Mouse (Mus musculus) layer of hippocampus, adult 6 months (tissue): Measurements from ENCODE around the gene Zfp580. TPM values are rescaled to one million over a fixed set of nuclear protein-coding genes. Genes with fewer than 3 reads are reported as not detected.

Source experiments
- long read RNA-seq, 2 experiments: library from polyadenylated mRNA; unstranded; transcript quantifications; one replicate each; pipeline ENCODE4 v2.0.0; 2019 to 2020
- polyA plus RNA-seq: library from polyadenylated mRNA; unstranded; fragments of <200 nt; fragmentation: Nextera tagmentation; gene quantifications from 2 replicates; pipeline ENCODE4 v1.2.3, GENCODE M21; 2021

Gene Zfp580
- 4.2 and 4.7 TPM in 2 replicates for polyA plus RNA-seq
- long read RNA-seq, experiment 1, partial matches to known transcripts, result 4 of 7 reads
- long read RNA-seq, experiment 1, other reads (novel, unspliced or antisense), result 2 of 7 reads
- long read RNA-seq, experiment 2, transcript Zfp580-201 (2 exons, 1,096 nt), result major isoform, 13 of 14 reads
- long read RNA-seq, experiment 2, partial matches to known transcripts, result 0 of 14 reads
- long read RNA-seq, experiment 2, other reads (novel, unspliced or antisense), result 1 of 14 reads

GRCm38 (mm10) chr7:5051193-5052192 is at the start of gene Zfp580:
TSS of gene Zfp580 (plus strand) at chr7:5051538.

GRCm38 (mm10) chr7:5014251-5015117 is 36.9 kb upstream of the Zfp580 start, which contains the start of the genes Zfp524 and Fiz1:
TSS of gene Zfp524 (plus strand) at chr7:5014415.
TSS of gene Fiz1 (minus strand) at chr7:5014697.

DNA sequence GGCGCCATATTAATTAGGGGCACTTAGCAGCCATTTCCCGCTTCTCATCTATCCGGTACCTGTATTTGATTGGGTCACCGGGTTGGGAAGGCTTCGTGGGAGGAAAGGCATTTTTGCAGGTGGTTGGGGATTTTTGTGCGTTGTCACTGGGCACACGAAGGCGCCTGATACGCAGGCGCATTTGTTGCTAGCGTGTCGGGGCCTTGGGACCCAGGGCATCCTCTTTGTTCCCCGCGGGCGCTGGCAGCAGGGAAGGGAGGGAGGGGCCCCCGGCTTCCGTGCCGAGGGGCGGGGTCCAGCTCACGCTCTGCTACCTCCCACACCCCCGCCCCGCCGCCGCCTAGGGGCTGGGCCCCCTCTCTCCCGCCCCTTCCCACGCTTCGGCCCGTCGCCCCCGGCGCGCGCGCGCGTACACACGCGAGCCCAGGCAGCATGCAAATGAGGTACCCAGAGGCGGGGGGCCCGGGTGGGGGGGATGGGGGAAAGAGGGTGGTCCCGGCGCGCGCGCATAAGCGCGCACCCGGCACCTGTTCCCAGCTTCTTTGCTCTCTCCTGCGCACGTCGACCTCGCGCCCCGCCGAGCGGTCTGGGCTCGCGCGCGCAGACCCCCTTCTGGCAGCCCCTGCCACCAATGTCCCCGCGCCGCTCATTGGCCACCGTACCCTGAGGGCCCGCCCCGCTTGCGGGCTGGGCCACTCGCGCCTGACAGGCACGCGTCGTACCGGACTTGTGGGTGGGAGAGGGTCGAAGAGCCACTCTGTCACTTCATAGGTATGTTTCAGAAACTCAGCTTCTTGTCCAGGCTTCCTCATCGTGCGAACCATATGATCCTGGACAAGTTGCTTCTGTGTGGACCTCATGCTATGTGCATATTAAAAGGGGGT is 36.0 kb upstream of the Zfp580 start, which contains the start of gene Gm44973:
Gm44973 (plus strand) TSS at position 379 of the 884 bp plus-strand sequence.

GRCm38 (mm10) chr7:5020000-5020681 is 31.2 kb upstream of the Zfp580 start, which contains the start of the genes Zfp865 and Ccdc106:
TSS of gene Zfp865 (plus strand) at chr7:5020376.
TSS of gene Ccdc106 (plus strand) at chr7:5020553.

DNA sequence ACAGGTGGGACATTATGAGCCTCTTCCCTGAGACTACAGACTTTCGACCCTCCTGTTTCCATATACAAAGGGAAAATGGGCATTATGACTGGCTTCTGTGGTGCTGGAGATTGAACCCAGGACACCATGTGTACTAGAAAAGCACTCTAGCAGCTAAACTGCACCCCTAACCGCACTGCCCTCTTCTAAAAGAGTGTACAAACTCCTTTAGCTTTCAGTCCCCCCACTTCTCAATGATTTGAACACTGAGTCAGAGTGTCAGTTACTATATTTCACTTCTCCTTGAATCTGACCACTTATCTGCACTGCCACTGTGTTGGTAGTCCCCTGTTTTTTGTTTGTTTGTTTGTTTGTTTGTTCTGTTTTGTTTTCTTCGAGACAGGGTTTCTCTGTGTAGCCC is 17.5 kb upstream of the Zfp580 start, which contains the start of gene 4632433K11Rik:
4632433K11Rik (plus strand) TSS at position 301 of the 400 bp plus-strand sequence.

DNA sequence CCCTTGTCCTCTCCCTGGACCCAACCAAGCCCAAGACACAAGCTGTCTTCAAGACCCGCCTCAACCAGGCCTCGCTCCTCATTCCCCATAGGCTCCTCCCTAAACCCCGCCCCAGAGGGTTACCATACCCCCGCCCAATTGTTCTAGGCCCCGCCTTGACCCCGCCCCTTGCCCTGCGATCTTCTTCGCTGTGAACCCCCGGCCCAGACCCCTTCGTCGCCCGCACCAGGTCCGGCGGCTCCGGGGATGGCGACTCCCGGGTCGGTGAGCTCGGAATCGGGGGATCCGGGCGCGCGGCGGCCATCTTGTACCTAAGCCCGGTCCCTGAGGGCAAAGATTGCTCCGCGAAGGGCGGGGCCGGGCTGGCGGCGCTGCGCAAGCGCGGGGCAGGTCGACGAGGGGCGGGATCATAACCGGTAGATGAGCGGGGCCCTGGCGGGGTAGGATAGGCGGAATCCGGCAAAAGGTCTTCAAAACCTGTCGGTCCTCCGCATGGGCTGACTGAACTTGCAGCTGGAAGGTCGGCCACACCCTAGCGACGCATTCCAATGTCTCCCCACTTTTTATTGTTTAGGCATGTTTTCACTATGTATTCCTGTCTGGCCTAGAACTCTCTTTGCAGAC is 13.1 kb upstream of the Zfp580 start, which contains the start of gene Zfp784:
Zfp784 (minus strand) TSS at position 338 of the 624 bp plus-strand sequence.

GRCm38 (mm10) chr7:5061774-5062359 is 10.5 kb downstream of the Zfp580 start, which contains the start of gene U2af2:
TSS of gene U2af2 (plus strand) at chr7:5062143.

GRCm38 (mm10) chr7:5080010-5080751 is 28.8 kb downstream of the Zfp580 start, which contains the start of gene Epn1:
TSS of gene Epn1 (plus strand) at chr7:5080235.

Other genes with a start within 250 kb of the Zfp580 start
- 16.3 and 20.3 TPM in 2 replicates for gene Ube2s, start 238.9 kb upstream of the Zfp580 start, polyA plus RNA-seq
- 11.7 and 13.1 TPM in 2 replicates for gene Shisa7, start 206.8 kb upstream of the Zfp580 start, polyA plus RNA-seq
- 17.0 and 20.1 TPM in 2 replicates for gene Isoc2b, start 181.3 kb upstream of the Zfp580 start, polyA plus RNA-seq
- 0.87 and 0.94 TPM in 2 replicates for gene Isoc2a, start 174.4 kb upstream of the Zfp580 start, polyA plus RNA-seq
- gene Gm36210, start 145.0 kb upstream of the Zfp580 start, polyA plus RNA-seq, result 0.14 and 0.29 TPM in 2 replicates
- gene Zfp628, start 136.3 kb upstream of the Zfp580 start, polyA plus RNA-seq, result 0.75 and 0.93 TPM in 2 replicates
- gene Nat14, start 129.5 kb upstream of the Zfp580 start, polyA plus RNA-seq, result 136 and 147 TPM in 2 replicates
- gene Ssc5d, start 125.8 kb upstream of the Zfp580 start, polyA plus RNA-seq, result 0.04 and 0.05 TPM in 2 replicates
- 0.31 and 0.74 TPM in 2 replicates for gene Sbk2, start 87.1 kb upstream of the Zfp580 start, polyA plus RNA-seq
- 0.08 and 0.15 TPM in 2 replicates for gene Sbk3, start 80.4 kb upstream of the Zfp580 start, polyA plus RNA-seq
- 6.2 and 8.0 TPM in 2 replicates for gene Zfp579, start 55.4 kb upstream of the Zfp580 start, polyA plus RNA-seq
- 11.0 and 13.9 TPM in 2 replicates for gene Zfp524, start 37.1 kb upstream of the Zfp580 start, polyA plus RNA-seq
- gene Fiz1, start 36.8 kb upstream of the Zfp580 start, polyA plus RNA-seq, result 13.3 and 16.7 TPM in 2 replicates
- gene Gm44973, start 36.0 kb upstream of the Zfp580 start, polyA plus RNA-seq, result 0.31 TPM in 1 of 2 replicates, not detected in the other
- 1.5 and 2.0 TPM in 2 replicates for gene Zfp865, start 31.2 kb upstream of the Zfp580 start, polyA plus RNA-seq
- gene Ccdc106, start 31.0 kb upstream of the Zfp580 start, polyA plus RNA-seq, result 65.2 and 75.8 TPM in 2 replicates
- gene 4632433K11Rik, start 17.4 kb upstream of the Zfp580 start, polyA plus RNA-seq, result not detected in 2 replicates
- gene Zfp784, start 13.1 kb upstream of the Zfp580 start, polyA plus RNA-seq, result 3.1 and 3.3 TPM in 2 replicates
- 5.4 and 5.7 TPM in 2 replicates for gene U2af2, start 10.6 kb downstream of the Zfp580 start, polyA plus RNA-seq
- 65.5 and 92.3 TPM in 2 replicates for gene Epn1, start 28.7 kb downstream of the Zfp580 start, polyA plus RNA-seq
- not detected in 2 replicates for gene Rfpl4, start 65.4 kb downstream of the Zfp580 start, polyA plus RNA-seq
- 0.88 and 1.2 TPM in 2 replicates for gene Rasl2-9, start 74.4 kb downstream of the Zfp580 start, polyA plus RNA-seq
- not detected in 2 replicates for gene Vmn1r55, start 98.1 kb downstream of the Zfp580 start, polyA plus RNA-seq
- gene Vmn1r56, start 145.2 kb downstream of the Zfp580 start, polyA plus RNA-seq, result not detected in 2 replicates
- not detected in 2 replicates for gene Vmn1r57, start 167.0 kb downstream of the Zfp580 start, polyA plus RNA-seq